ENCODE assay signal across 8 mouse cellular contexts in the genomic region with DNA sequence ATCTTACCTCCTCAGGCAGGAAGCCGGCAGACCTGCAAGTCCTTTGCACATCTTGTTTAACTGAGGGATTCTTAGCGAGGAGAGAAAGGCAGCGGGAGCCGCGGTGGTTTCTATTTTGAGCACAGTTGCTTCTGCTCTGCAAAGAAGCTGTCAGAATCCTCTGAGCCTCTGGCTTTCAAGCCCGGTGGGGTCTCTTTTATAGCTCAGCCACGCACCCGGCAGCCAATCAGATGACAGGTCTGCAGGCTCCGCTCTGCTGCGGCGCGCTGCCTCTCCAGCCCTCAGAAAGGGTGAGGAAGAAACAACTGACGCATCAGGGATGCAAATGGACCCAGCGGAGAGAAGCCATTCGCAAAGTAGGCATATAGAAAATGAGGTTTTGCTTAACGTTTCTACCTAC. TPM values are rescaled to one million over a fixed set of nuclear protein-coding genes. Genes with fewer than 3 reads are reported as not detected.
DNase-seq lines count a peak whose midpoint lies in the region; ATAC-seq and TF ChIP-seq lines count a peak whose summit lies in the region.

A gene (minus strand): TSS at position 170 of the 400 bp plus-strand sequence.

- no peak within 1 kb of the TSS for H3K27ac ChIP-seq in liver, postnatal 0 days (ENCODE audit: low read depth)

- H3K36me3 ChIP-seq in liver, postnatal 0 days (replicated peaks; ENCODE audit: insufficient read depth, low read length), result no peaks in the 10 kb centered on the region

- H3K4me3 ChIP-seq in liver, postnatal 0 days (ENCODE audit: low read depth, low read length), result no peak within 1 kb of the TSS

- peak within 1 kb of the TSS; percentile 51 for H3K4me2 ChIP-seq in liver, postnatal 0 days (ENCODE audit: low read depth, low read length)

- no peak for ATAC-seq in liver, postnatal 0 days
- ATAC-seq in CD4-positive, CD25-positive, alpha-beta regulatory T cell, adult 4 months, result no peak

- no peaks in the 10 kb centered on the region for H3K9me3 ChIP-seq in liver, postnatal 0 days (ENCODE audit: low read length)

- TF ChIP-seq CTCF in liver, postnatal 0 days (IDR thresholded peaks at IDR 0.05; ENCODE audit: low read depth), result no peak

- H3K4me1 ChIP-seq in liver, postnatal 0 days (ENCODE audit: insufficient read depth), result no peaks in the 10 kb centered on the region

- peak; percentile 15 for DNase-seq in ES-CJ7 (ENCODE audit: low read depth, low spot score)
- DNase-seq in cerebellum, adult 9-10 months, result peak; percentile 31
- DNase-seq in frontal cortex, adult 2 months (ENCODE audit: extremely low spot score in 1 of 2, low spot score in 1 of 2), result peak; percentile 83 to 92
- DNase-seq in heart, postnatal 4 days, result peak; percentile 67
- DNase-seq in layer of hippocampus, adult 8-10 months (ENCODE audit: low spot score in 2 of 2), result peak; percentile 83 to 86
- DNase-seq in liver, postnatal 0 days, result no peak
- DNase-seq in ovary, postnatal 10 days (ENCODE audit: low spot score), result peak; percentile 2

- H3K9ac ChIP-seq in liver, postnatal 0 days (replicated peaks), result no peak within 1 kb of the TSS

- 0 out of 2 replicates have a peak, but pooled peaks cover 7% of the 10 kb centered on the region for H3K27me3 ChIP-seq in liver, postnatal 0 days (ENCODE audit: insufficient read depth, low read length)

- no peak for TF ChIP-seq EP300 in liver, postnatal 0 days (IDR thresholded peaks at IDR 0.05; ENCODE audit: low read depth)

- 3% methylated on average over 16 of the region's 16 CpGs for WGBS in liver, postnatal 0 days (ENCODE audit: insufficient replicate concordance)

RNA-seq across cellular contexts. Expression of the gene that starts here (rescaled TPM):
- polyA plus RNA-seq in frontal cortex, adult 2 months (2012; rRNA removed), result 207 and 252 TPM in 2 replicates
- total RNA-seq in heart, postnatal 4 days (2021), result 1 to 10 TPM; 7.3 to 9.8 TPM
- total RNA-seq in layer of hippocampus, adult 8-10 months (2022), result 100 to 1,000 TPM in 3 of 4 experiments, 10 to 100 TPM in 1; 99.7 to 131 (median 122) TPM
- polyA plus RNA-seq in liver, postnatal 0 days (2015; fragmentation: Nextera tagmentation; extraction: Ambion mirVana), result 0.27 and 0.35 TPM in 2 replicates
- not detected for polyA plus RNA-seq in CD4-positive, CD25-positive, alpha-beta regulatory T cell, adult 4 months (2017; shearing (Covaris generic))

Comparison
In these comparisons a context has a peak if more than half of its experiments do, and no peak if none do; other contexts are left out.
1. RNA of the gene that starts here (total RNA-seq): 99.7 to 131 TPM in layer of hippocampus, adult 8-10 months; 7.3 to 9.8 TPM in heart, postnatal 4 days; every median in the first group is over 4 times any median in the second.
2. RNA of the gene that starts here (polyA plus RNA-seq): 207 to 252 TPM in frontal cortex, adult 2 months; 0.27 to 0.35 TPM in liver, postnatal 0 days and not detected in CD4-positive, CD25-positive, alpha-beta regulatory T cell, adult 4 months; every median in the first group is over 100 times any median in the second.